Mouse (Mus musculus) spleen, adult 12 weeks (tissue): ENCODE measurements around the gene Nectin3.
"Not testable (repeated sequence)": the region's sequence is repeated elsewhere in the genome, so short reads cannot be mapped to it uniquely, and the experiment has no call there.

ENCODE experiments used
- DNase-seq: peaks from one replicate; pipeline ENCODE4 v3.0.0; 2022; ENCODE audit warnings: low spot score

The Nectin3 gene

DNA sequence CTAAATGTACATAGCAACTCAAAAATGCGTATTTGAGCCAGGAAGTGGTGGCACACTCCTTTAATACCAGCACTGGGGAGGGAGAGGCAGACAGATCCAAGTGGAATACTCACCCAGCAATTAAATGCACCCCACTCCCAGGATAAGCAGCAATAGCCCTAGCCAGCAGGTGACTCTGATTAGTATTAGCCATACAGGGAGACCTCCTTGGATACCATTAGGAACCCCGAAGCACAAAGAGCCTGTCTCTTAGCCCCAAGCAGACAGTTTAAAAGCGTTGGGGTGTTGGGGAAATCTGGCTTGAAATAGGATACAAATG, 87.6 kb downstream of the Nectin3 start:
- no peak for DNase-seq

DNA sequence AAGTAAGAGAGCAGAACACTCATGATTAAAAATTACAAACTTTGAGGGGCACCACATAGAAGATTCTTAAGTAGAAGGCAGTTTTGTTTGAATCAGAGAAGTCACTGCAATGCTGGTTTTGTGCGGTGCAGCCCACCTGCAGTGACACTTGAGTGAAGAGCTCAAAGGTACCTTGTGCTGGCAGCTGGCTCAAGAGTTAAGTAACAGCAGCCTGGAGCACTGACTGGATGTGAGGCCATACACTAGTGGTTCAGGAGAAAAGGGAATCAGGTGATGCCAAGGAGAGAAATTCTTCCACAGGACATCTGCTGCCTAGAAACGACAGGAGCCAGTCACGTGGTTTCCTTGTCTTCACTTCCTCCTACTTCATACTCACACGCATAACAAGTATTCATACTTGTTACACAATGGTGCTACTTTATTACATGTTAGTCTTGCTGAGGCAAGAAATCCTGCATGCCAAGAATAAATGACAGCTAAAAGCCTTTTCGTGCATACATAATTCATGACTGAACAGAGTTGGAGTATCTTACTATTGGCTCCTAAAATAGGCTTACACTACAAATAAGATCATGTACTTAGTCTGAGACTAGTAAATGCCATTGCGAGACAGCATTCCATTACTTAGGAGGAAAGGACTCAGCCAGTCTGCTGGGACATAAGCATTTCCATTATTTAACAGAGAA, 88.1 kb downstream of the Nectin3 start:
- no peak for DNase-seq

DNA sequence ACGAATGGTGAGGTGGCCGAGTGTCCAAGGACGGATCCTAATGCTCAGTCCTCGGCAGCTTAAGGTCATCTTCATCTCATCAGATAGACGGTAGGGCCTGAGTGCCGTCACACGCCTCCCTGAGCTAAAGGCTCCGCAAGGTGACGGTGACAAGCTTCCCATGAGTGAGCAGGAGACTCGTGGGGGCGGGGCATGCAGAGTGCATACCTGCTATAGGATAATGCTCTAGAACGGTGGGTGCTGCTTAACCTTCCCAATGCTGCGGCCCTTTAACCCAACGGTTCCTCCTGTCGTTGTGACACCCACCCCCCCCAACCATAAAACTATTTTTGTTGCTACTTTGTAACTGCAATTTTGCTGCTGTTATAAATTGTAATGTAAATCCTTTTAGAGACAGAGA, 90.3 kb downstream of the Nectin3 start:
- DNase-seq, result no peak

DNA sequence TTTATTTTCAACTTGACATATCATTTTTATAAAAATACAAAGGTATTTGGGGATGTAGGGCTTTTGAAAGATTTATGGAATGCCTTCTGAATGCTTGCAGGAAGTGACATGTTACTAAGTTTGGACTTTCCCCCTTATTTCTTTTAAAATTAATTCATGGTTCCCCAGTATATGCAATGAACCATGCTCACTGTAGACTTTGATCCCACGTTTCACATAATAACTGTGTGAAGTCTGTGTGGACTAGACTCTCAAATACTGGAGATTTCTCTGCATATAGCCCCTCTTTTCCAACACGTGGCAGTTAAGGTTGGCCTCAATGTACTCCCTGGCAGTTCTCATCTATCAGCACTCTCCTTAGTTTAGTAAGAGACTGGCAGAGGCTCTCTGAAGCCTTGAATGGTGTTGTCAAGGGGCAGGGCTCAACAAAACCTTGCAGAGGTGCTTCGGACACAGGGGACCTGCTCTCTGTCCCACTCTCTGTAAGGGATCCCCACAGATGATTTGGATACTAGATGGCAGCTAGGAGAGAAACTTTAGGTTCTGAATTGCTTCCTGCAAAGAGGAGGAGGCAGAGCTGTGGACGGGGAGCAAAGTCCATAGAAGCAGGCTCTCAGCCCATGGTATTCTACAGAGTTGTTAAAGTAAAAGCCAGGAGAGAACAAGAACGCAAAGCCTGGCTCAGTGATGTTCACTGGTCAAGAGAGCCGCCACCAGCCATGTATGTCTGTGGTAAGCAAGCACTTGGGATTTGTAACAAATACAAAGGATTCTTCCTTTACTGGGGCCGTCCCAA, 91.3 kb downstream of the Nectin3 start:
- no peak for DNase-seq

DNA sequence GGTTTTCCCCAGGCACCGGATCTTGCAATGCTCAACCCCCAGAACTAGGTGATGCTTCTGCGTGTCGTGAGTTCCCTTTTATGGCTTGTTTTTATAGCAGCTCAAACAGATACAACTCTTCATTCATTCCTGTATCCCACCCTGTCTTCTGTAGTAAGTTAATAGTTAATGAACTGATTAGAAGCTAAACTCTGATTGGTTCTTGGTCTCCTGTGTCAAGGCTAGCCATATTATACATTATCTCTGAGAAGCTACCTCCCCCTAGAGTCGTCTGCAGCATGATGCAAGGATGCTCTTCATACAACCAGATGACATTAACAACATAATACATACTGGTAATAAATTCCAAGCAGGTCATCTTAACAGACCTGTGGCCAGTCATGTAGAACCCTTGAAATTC, 100.4 kb downstream of the Nectin3 start:
- DNase-seq, result no peak

DNA sequence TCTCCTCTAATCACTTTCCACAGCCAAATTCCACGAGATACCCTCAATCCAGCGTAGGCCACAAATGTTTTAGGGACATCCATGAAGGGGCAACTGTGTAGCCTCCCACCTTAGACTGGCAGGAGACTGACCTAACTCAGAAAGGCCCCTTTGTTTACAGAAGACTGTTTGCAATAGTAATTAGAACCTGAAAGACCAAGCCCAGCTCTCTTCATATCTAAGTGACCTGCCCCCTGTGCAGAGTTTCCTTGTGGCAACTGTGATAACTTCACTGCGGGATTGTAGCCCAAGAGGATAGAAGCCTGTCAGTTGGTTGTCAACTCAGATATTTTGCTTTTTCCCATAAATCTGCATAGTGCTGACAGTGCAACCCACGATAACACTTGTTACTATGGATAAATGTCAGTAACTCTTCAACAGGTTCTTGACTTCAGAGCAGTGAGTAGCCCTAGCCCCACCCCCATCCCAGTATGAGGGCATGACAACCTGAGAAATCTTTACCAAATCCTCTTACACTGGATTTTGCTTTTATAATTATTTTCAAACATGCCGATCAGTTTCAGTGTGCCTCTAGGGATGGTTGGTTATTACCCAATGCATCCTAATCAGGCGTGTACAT, 108.8 kb downstream of the Nectin3 start:
- no peak for DNase-seq

DNA sequence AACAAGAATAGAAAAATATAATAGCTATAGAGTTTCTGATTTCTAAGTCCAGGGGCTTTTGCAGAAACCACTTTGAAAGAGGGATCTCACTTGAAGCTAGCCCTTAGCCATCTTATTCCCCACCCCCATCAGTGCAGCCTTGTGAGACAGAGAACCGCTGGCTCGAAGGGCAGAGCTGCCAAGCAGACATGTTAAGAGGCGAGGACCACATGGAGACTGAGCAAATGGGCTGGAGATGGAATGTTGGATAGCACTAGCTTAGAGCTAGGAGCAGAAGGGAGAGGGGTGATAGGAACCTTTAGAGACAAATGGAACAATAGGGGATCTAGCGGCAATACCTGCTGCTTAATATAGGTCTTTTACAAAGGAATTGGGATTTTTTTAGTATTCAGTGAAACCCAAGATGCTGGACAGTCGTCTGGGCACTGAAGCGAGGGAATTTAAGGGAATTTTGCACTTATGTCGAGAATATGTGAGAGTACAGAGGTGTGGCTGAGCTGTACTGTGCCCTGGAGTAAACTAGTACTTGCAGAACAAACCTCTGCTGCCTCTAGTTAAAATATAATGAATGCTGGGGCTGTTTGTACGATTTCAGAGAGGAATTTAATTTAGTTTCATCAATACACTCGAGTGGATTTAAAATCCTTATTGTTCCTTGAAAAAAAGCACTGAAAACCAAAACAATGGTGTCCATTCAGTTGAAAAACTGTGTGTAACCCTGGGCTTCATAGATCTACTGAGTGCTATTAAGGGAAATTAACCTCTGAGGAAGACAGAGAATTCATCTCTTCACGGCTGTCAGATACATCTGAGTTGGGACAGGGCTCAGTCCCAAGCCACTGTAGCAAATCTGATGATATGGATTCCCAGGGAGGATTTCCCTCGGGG, 109.6 kb downstream of the Nectin3 start:
- no peak for DNase-seq

DNA sequence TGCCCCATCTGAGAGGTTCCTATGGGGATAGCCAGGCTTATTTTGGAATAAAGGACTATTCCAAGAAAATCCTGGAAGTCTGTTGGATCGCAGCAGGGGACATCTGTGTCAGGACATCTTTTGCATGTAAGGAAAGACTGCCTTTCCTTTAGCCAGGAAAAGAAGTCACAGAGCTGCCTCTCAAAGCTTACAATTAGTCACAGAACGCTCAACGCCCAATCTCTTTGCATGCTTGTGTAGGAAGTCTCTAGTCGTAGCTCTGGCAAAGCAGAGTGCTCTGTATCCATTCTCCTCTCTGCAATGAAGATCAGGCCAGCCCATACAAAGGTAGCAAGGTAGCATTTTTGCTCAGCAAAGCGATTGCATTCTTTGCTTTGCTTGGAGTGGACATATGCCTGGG, 114.0 kb downstream of the Nectin3 start:
- no peak for DNase-seq

DNA sequence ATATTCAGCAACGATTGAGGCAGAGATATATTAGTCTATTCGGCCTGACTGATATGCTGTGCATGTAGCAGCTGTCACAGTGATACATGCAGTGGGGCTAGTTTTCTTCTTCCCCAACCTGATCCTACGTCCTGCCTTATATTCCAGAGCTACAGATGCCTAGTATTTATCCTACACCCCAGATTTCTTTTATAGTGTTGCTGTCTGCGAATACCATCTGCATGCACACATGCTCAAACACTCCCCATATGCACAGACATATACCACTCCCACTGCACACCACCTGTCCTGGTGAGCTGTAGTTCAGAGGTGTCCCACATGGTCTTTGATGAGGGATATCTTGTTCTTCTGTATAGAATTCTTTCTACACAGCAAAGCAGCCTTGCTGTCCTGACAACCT, 115.0 kb downstream of the Nectin3 start:
- no peak for DNase-seq

DNA sequence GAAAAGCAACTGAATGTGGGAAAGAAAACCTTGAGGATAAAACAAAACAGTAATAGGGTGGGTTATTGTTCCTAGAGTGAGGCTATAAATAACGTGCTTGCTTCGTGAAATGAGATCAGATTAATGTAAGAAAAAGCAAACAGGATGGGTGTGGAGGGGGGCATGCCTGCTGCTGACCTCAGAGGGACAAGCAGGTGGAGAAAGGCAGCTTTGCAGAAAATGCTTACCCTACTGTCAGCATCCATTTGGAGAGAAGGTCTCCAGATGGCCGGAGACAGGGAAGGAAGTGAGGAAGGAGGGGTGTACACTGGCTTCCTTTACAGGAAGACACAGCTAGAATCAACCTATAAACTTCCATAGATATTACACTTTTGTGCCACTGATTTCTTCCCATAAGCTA, 121.8 kb downstream of the Nectin3 start:
- no peak for DNase-seq

DNA sequence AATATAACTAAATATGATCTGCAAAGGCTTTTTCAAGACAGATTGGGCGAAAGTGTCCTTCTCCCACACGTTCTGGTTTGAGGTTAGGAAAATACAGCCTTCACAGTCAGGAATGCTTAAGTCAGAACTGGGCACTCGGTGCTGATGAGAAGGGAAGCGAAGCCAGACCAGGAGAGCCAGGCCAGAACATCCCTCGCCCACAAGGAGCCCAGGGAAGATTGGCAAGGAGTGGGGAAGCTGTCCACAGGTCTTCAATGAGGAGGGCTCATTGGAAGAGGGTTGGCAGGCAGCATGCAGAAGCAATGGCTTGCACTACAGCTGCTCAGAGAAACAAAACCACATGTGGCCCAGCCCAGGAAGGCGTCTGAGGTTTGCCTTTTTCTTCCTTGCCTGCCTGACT, 136.3 kb downstream of the Nectin3 start:
- no peak for DNase-seq

DNA sequence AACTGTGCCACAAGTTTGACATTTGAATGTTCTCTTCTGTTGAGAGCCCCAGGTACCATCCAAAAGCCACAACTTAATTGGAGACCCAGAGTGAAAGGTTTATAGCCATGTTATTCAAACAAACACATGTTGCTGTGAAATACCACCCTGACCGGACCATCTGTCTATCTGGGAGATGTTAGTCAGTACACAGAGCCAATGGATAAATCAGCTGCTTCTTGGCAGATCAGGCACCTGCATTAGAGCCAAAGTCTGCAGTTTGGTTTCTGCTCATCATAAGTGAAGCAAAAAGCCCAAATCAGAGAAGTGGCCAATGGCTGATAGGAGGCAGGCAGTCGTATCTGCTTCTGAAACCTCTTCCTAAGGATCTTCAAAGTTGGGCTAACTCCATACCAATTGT, 140.7 kb downstream of the Nectin3 start:
- DNase-seq, result not testable (repeated sequence)

DNA sequence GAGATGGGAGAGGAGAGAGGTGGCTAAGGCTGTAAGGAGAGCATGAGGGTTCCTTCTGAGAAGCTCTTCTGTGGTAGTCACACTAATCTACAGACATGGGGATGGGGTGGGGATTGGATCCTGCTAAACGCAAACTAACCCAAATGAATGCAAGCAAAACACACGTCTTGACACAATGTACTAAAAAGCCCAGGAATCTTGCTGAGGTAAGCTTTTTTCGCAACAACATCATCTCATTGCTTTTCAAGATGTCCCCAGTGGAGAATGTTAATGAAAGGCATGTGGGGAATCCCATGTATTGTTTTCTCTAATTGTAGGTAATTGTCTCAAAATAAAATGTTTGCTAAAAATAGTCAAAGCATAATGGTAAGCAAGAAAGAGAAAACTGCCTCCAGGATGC, 141.7 kb downstream of the Nectin3 start:
- DNase-seq, result no peak
